Mouse (Mus musculus) urinary bladder, postnatal 10 days (tissue): ENCODE results near the gene Rnf182.

ENCODE experiments used
- DNase-seq: peaks from one replicate; pipeline ENCODE4 v3.0.0; 2022; ENCODE audit warnings: low spot score

The Rnf182 gene

DNA sequence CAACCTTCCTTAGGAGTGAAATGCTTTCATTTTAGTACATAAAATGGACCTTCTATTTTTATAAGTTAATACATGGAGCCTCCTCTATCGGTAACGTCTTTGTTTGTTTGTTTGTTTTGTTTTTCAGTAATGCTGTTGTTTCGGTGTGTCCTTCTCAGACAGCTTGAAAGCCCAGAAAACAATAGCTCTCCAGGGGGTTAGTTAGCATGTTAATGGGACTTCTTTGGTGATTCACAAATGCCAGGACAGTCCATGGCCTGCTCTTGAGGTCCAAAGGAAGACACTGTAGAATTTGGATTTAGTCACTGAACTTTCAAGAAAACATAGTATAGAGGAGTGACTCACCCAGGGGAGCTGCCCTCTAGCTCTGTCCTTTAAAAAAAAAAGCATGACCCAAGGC lies 843 bp upstream of the Rnf182 start:
- no peak for DNase-seq

DNA sequence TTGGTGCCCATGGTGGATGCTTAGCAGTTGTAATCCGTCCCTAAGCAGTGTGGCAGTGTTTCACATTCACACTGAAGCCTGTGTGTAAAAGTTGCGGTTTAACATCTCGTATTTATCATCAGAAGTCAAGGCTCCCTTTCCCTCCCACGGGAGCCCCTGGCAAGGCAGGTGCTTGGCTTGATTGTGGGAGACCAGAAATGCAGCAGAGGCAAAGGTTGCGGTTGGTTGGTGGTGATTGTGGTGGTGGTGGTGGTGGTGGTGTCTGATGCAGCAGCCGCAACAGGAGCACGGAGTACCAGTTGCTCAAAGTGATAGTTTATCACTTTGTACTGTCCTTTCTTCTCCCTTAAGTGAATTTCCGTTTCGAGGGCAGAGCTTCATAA lies 325 bp upstream of the Rnf182 start:
- no peak for DNase-seq

DNA sequence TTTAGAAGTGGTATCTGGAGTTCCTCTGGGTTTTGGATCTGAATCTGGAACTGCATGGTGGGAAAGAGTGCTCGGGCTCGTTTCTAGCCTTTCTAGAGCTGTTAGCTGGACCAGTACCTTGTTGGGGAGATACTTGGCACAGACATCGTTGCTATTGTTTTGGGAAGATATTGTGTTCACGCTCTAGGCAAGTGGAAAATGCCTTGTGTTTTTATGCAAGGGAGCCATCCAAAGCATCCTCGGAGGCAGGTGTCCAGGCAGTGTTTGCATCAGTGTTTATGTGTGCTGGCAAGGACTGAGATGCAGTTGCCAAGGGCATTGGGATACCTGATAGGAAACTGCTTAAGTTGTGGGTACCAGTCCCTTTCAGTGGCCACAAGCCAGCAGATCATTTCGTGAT lies 1.0 kb downstream of the Rnf182 start:
- no peak for DNase-seq

DNA sequence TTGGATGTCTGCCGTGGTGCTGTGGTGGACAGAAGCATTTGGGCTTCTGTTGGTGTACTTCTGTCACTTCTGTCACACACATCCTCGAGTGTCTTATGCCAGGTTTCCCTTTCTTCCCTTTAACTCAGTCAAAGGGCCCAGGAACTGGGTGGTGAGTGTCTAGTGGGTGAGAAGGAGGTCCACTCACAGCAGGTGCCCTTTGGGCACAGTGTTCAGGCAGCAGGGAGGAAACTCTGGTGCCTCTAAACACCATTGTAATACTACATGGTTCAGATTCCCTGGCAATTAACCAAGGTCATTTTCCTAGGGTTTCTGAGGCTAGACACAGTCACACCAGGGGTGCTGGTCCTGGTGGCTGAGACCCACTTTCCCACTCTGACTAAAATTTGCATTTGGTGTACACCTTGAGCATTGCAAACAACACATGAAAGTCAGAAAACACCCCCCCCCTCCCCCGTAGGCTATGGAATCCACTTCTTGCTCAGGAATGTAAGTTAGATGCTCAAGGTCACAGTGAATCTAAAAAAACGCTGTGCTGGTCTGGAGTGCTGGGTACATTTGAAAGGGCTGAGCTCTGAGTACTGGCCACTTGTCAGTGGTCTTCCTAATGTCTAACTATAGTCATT lies 4.2 kb downstream of the Rnf182 start:
- DNase-seq, result no peak

DNA sequence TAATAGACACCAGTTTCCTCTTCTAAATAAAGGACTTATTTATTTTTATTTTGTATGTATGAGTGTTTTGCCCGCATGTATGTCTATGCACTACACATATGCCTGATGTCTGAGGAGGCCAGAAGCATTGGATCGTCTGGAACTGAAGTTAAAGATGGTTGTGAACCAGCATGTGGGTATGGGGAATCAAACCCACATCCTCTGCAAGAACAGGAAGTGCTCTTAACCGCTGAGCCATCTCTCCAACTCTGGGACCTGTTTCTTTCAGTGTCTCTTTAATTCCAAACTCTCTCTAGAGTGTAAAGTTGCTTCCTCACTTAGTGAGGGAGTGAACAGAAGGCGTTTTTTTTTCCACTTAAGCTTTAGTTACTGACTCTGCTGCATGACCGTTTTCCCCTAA lies 12.4 kb downstream of the Rnf182 start:
- no peak for DNase-seq

DNA sequence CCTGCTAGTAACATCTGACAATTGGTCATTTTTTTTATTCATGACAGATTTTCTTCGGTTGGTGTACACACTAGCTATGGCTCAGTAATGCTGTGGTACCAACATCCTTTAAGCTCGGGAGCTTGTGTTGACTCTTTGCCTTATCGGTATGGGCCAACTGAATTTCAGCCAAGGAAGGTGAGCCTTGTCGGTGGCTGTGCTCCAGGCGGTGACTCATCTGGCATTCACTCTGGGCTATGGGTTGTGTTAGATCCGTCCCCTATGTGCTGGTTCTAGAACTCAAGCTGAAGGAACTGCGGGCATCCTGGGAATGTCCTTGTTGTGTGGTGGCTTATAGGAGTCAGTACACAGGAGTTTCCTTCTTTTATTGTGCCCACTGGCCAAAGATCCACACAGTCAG lies 14.3 kb downstream of the Rnf182 start:
- DNase-seq, result no peak

DNA sequence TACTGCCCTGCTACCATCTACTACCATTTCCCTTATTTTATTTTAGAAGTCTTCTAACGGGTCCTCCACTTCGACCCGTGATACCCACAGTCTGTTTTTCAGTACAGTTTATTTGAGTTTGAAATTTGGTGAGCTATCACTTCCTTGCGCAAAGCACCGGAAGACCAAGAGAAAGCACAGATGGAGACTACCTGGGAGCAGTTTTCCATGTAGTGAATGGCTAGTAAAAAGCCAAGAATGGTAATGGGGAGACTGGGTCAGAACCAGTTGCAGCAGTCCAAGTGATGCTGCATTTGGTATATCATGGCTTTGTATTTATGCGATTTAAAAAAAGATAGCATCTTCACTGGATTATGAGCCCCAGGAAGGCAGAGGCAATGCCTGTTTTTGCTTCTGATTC lies 15.8 kb downstream of the Rnf182 start:
- no peak for DNase-seq

DNA sequence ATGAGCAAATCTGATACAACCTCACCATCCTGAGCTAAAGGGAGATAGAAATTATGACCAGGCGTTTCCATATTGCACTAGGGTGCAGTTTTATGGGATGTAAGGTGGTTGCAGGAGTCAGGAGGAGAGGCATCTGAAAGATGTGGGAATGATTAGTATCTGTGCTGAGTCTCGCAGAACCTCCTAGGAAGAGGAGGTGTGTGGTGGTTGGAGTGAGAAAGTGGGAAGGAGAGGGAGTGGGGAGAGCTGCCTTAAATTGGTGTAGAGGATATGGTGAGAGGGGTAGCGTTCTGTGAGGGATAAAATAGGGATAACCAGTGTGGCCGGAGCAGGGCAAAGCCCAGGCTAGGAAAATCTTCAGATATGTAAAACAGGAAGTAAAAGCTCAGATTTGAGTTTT lies 17.5 kb downstream of the Rnf182 start:
- DNase-seq, result no peak

DNA sequence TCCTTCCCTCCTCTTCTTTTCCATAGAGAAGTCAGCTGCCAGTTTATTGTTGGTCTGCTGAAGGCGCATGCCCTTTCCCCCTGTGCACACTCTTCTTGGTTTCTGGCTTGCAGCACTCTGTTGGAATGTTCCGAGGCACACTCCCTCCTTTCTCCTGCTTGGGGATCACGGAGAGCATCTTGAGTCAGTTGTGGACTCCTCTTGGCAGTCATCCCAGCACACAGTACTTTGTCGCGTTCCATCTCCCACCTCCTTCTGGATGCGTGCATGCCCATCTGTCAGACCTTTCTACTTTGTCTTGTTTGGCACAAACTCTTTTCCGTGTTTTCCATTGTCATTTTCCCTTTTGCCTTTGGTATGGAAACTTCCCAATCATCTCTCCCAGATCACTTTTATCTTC lies 22.2 kb downstream of the Rnf182 start:
- DNase-seq, result no peak

DNA sequence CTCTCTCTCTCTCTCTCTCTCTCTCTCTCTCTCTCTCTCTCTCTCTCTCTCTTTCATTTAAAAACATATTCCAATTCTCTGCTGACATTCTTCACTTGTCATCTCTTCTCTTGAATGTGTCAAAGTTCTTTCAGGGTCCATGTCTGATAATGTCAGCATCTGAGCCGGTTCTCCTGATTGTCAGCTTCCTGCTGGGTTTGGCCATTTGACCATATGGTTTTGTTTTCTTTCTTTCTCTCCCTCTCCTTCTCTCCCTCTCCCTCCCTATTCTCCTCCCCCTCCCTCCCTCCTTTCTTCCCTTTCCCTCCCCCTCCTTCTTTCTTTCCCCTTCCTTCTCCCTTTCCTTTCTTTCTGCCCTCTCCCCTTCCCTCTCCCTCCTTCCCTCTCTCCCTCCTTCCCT lies 29.5 kb downstream of the Rnf182 start:
- no peak for DNase-seq

DNA sequence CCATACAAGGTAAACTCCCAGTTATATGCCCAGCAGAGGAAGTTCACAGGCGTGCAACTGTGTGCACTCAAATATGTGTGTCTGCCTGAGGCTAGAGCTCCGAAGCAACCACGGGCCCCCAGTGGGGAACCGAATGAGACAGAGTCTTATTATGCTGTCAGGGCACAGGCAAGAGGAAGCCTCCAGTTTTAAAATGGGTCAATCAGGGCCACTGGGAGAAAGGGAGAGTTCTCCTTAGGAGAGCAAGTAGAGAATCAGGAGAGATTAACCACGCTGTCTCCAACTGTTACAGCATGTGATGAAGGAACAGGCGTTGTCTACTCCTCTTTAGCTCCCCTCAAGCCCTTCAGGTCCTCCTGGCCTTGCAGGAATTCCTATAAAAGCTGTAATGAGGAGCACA lies 33.0 kb downstream of the Rnf182 start:
- no peak for DNase-seq

DNA sequence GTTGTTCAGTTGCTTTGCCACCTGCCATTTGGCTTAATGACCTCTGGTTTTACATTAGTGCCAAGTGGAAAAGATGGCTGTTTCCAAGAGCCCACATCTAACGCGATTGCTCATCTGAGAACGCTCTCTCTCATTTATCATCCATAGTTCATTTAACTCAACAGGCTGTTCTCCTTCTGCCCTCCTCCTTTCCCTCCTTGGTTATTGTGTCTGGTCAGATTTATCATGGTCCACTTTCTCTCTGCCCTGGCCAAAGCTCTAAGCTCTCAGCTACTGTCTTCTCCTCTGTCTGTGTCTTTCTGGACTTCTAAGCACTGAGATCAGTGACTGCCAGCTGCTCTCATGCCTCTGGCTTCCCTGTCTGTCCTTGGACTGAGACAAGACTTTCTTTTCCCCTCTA lies 35.8 kb downstream of the Rnf182 start:
- no peak for DNase-seq

DNA sequence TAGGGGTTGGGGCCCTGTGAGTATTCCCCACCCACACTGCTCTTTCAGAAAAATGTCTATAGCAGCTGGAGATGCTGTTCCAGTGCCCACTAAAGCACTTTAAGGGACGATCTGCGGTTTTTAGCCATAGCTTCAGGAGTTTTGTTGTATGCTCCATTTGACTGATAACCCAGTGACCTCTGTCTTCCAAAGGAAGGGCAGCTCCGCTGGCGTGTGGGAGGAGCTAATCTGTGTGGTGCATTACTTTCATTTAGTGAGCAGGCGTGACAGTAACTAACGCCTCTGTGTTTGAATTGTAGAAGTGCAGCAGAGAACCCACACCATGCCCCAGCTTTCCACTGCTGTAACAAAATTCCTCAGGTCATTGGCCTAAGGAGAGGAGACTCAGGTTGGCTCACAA lies 38.6 kb downstream of the Rnf182 start:
- no peak for DNase-seq

DNA sequence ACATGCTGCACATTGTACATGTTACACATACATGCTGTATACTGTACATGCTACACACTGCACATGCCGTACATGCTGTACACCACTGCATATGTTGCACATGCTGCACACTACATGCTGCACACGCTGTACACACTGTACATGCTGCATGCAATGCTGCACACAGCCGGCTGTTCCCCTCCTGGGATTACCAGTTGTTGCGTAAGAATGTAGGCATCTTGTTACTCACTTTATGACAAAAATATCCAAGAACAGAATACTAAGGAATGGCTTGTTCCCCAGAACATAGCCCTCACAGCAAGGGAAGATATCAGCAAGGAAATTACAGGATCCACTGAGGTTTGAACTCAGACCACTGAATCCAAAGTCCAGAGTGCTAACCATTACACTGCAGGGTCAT lies 47.7 kb downstream of the Rnf182 start:
- DNase-seq, result no peak

DNA sequence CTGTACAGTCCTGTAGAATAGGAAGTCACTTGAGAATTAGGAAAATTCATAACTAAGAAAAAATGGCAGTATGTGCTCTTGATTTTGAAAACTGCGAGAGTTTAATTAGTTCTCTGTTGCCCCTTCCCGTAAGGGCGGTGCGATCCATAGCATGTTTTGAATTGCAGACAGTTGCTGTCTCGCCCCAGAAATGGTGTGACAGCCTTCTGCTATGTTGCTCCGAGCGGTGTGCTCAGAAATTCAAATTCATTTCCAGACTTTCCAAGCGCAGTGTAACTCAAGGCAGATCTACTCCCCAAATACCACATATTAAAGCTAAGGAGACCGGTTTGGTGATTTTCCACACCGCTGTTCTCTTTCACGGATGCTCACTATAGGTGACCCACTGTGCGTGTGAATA lies 50.6 kb downstream of the Rnf182 start:
- DNase-seq, result no peak

DNA sequence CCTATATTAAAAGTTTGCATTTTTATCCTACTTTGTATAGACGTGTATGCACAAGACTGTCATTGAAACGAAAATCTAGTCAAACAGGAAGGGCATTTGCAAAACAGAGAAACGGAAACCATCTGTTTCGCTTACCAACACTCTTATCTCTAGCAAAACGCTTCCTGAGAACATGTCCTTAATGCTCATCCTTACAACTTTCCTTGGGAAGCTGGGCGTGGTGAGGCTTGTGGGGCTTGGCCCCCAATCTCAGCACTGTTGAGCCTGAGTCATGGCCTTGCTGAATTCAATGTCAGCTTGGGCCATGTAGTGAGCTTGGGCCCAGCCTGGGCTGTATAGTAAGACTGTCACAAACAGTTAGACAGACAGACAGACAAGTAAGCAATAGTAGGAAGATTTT lies 51.4 kb downstream of the Rnf182 start:
- no peak for DNase-seq

DNA sequence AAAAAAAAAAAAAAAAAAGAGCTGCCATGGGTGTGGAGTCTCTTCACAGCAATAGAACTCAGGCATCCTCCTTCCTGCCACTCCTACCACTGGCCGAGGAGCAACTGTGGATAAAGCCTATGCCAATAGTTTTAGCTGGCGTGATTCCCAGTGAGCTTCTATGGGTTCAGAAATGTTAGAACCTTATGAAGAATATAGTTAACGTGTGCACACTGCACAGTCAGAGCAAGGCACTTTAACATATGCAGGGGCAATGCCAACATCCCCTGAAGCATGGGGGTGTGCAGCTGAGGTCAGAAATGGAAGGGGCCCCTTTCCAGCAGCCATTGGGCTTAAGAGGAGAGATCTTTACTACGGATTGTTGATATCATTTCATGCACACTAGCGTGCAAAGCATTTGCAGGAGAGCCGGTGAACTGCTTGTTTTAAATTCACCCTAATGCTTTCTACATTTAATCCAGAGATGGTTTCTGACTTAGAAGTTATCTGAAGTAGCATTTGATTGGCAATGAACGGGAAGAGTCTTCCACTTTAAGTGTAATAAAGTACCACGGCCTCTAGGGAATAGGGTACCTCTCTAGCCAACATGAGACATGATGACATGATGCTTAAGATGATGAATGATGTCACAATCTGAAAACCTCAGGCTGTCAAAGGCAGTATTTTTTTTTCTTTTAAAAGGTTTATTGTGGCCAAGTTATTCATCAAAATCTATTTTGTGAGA lies 61.8 kb downstream of the Rnf182 start:
- no peak for DNase-seq

DNA sequence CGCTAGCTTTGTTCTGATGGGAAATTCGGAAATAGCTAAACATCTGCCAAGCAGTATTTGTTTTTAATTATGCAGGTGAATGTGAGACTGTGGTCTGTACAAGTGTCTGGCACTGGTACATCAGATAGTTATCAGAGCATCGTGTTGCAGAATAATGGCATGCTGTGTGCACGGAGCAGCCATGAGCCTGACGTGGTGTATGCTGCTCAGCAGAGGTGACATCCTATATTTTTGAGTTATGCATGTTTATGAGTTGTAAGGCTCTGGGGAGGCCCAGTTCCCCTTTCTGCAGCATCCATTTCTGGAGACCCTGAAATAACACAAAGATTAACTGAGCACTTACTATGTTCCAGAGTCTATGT lies 62.4 kb downstream of the Rnf182 start:
- no peak for DNase-seq

DNA sequence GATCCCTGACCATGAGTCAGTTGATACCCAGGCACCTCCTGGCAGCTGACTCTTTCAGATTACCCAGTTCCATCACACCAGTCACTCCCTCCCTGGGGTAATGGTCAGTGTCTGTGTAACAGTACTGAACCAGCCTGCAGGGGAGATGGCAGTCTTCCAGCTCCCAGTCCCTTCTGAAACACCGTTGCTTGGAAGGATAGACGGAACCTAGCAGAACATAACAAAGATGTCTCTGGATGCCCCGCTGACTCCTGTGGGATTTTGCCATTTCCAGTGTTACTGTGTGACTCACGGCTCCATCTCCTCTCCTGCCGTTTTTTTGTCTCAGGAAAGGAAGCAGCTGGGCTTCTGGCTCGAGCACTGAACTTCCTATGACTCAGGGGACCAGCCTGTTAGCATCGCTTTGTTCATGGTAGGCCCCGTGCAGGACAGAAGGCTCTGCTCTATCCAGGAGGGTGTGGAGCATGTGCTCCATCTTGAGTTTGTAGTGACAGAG lies 69.0 kb downstream of the Rnf182 start:
- no peak for DNase-seq

DNA sequence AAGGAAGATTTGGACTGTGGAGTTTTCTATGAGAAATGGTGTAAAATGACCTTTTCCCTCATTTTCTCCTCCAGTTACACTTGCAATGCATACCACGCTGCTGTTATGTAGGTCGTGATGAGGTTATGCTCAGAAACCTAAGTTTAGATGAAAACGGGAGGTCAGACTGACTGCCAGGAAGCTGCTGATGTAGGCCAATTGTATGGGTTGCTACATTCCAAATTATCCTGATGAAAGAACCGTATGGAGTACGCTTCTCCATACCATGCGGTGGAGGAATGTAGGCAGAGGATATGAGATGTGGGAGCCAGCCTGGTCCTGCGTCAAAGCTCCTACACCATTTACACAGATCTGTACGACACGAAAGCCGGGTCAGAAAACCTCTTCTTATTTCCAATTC lies 72.6 kb downstream of the Rnf182 start:
- DNase-seq, result no peak

DNA sequence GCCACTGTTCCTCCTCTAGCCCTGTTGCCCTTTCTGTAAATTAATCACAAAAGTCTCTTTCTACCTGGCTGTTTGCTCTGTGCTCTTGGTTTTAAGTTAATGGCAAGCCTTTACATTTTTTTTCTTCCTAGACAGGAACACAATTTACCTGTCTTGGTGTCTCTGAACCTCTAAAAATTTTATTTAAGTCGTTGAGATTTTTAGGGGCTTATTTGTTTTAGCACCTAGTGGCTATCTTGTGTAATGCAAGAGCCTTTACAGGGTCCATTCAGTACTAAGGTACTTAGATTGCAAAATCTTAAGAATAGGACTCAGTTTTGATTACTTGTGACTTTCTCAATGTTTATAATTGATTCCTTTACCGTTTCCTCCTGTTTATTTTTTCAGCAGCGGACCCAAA lies 76.2 kb downstream of the Rnf182 start:
- no peak for DNase-seq

DNA sequence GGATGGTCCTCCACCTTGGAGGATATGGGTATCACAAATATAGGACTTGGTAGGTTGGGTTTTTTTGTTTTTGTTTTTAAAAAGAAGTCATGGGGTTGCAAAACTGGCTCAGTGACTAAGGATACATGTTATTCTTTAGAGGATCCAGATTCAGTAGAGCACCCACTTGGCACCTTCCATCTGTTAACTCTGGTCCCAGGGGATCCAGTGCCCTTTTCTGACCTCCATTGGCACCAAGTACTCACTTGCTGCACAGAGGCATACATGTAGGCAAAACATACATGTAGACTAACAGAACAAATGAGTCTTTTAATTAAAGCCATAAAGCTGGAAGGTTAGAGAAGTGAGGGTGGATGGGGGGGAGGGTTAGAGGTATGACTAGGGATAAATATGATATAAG lies 80.0 kb downstream of the Rnf182 start:
- DNase-seq, result no peak

DNA sequence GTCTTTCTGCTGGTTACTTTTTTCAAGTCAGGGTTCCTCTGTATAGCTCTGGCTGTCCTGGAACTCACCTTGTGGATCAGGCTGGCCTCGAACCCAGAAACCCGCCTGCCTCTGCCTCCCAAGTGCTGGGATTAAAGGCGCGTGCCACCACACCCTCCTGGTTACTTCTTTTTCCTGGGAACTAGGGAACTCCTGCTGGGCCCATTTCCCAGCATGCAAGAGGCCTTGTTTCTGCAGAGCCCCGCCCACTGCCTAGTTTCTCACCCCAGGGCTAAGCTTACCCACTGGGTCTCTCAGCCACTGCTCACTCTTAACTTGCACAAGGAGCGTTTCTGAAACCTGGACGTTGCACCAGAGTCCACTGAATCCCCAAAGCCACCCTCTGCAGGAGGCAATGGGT lies 80.5 kb downstream of the Rnf182 start:
- no peak for DNase-seq

DNA sequence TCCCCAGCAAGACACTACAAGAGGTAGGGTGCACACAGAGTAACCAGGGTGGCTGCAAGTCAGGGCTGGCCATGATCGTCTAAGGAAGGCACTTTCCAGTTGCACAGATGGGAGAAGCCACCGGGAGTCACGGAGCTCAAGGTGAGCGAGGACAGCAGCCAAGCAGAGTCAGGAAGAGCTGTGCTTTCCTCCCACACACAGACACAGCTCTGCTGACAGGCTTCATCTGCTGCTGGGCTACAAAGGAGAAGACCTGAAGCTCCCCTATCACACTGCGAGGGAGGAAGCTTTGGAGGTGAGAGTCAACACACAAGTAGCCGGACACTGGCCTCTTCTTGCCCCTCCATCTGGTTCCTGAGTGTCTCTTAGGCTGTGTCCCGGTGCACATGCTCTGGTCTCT lies 83.0 kb downstream of the Rnf182 start:
- DNase-seq, result no peak
